Mouse (Mus musculus) lung, adult 2 months (tissue): ENCODE data around the gene Arhgap23.

Experiments used
- CTCF ChIP-seq: fragments of 200-500 bp; IDR thresholded peaks from 2 replicates; pipeline ENCODE4 v1.5.1; 2011; ENCODE audit warnings: mild to moderate bottlenecking, low read length, control low read depth; ENCODE audit not compliant: insufficient read depth
- POLR2A ChIP-seq: fragments of 200-500 bp; IDR thresholded peaks from 2 replicates; pipeline ENCODE4 v1.6.1; 2011; ENCODE audit warnings: low read depth, mild to moderate bottlenecking, control low read depth, low read length, borderline replicate concordance; ENCODE audit errors: extremely low read depth

DNA sequence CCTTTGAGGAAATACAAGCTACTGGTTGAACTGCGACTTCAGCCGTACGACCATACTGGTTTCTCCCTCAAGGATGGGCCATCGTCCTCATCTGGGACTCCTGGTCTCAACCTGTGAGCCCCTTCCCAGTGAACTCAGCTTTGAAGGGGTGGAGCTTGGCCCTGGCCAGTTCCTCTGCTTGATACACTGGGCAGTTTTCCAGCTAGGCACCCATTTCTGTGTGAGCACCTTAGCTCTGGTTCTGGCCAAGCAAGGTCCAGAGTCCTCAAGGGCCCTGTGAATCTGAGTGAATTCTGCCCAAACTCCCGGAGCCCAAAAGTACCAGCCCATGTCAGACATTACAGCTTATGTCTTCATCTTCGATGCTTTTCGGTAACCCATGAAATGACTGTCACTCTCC, 105.2 kb downstream of the Arhgap23 start:
- TF ChIP-seq POLR2A = no peak
- no peak for TF ChIP-seq CTCF
